Mouse (Mus musculus) liver, adult 2 months (tissue): ENCODE measurements at regions not wholly inside any gene's neighbourhood (a gene's known extent, or its start where the extent isn't known, plus 50 kb on each side); places are given as distances from the start of the nearest gene placed in this dataset.

Experiments
- DNase-seq: peaks from one replicate; pipeline ENCODE4 v3.0.0-alpha.2; 2011; ENCODE audit warnings: low read depth, low spot score; ENCODE audit errors: extremely low read depth
- H3K27ac ChIP-seq: fragments of 200-500 bp; replicated peaks from 2 replicates; pipeline ENCODE4 v1.5.1; 2012; ENCODE audit warnings: low read depth, mild to moderate bottlenecking, control low read depth, inconsistent platforms, low read length; ENCODE audit not compliant: insufficient read depth
- H3K27me3 ChIP-seq: fragments of 200-500 bp; 2 replicates; pipeline ENCODE4 v1.6.1; 2012; ENCODE audit warnings: mild to moderate bottlenecking, moderate library complexity, low read length, inconsistent platforms; ENCODE audit not compliant: control insufficient read depth, insufficient read depth
- H3K36me3 ChIP-seq: fragments of 200-500 bp; 2 replicates; pipeline ENCODE4 v1.6.1; 2012; ENCODE audit warnings: low read length, inconsistent platforms; ENCODE audit not compliant: control insufficient read depth, insufficient read depth
- H3K4me1 ChIP-seq: fragments of 200-500 bp; 2 replicates; pipeline ENCODE4 v1.6.1; 2011; ENCODE audit warnings: low read length; ENCODE audit not compliant: control insufficient read depth, insufficient read depth
- H3K4me3 ChIP-seq: fragments of 200-500 bp; 2 replicates; pipeline ENCODE4 v1.5.1; 2011; ENCODE audit warnings: low read depth, mild to moderate bottlenecking, control low read depth, low read length, moderate library complexity; ENCODE audit not compliant: insufficient read depth
- H3K79me2 ChIP-seq: fragments of 200-500 bp; 2 replicates; pipeline ENCODE4 v1.6.1; 2012; ENCODE audit warnings: inconsistent platforms, mild to moderate bottlenecking, low read length, moderate library complexity; ENCODE audit not compliant: control insufficient read depth, insufficient read depth
- H3K9ac ChIP-seq: fragments of 200-500 bp; 2 replicates; pipeline ENCODE4 v1.6.1; 2012; ENCODE audit warnings: low read depth, mild to moderate bottlenecking, control low read depth, inconsistent platforms, low read length
- CTCF ChIP-seq: fragments of 200-500 bp; IDR thresholded peaks from 2 replicates; pipeline ENCODE4 v1.5.1; 2011; ENCODE audit warnings: low read depth, low read length, control low read depth
- POLR2A ChIP-seq: fragments of 200-500 bp; IDR thresholded peaks from 2 replicates; pipeline ENCODE4 v1.6.1; 2011; ENCODE audit warnings: low read length, control low read depth; ENCODE audit not compliant: insufficient read depth; ENCODE audit errors: extremely low read depth
- WGBS: fragments of 180-500 bp; shearing (Covaris S2); methylation state at CpG from one replicate; pipeline ENCODE4 v1.1.7; 2018; 5-methylcytosine and 5-hydroxymethylcytosine counted together

DNA sequence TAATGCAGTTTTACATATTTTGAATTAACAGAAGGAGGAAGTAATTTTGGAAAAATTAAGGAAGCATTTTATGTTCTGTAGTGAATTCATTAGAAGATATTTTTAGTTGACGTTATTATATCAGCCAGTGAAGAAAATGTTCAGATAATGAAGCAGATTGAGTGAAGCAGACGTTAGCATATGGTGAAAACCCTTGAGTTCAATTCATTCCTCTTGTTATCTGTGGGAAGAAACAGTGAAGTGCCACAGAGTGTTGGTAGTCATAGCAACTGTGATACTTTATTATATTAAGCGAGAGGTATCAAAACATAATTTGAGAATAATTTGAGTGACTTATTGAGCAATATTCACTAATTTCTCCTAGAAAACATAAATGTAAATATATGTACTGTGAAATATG, 796.9 kb downstream of the Slitrk6 start:
- no peaks in the 10 kb centered on the region for H3K27me3 ChIP-seq
- WGBS, result 76% methylated on average over 3 of the region's 3 CpGs
- H3K36me3 ChIP-seq, result no peaks in the 10 kb centered on the region
- no peak overlapping the region for H3K4me3 ChIP-seq
- TF ChIP-seq CTCF (no peak), POLR2A (no peak)
- no peak overlapping the region for H3K9ac ChIP-seq
- H3K4me1 ChIP-seq, result no peaks in the 10 kb centered on the region
- no peak for DNase-seq
- no peaks in the 10 kb centered on the region for H3K79me2 ChIP-seq
- H3K27ac ChIP-seq, result no peak overlapping the region

GRCm38 (mm10) chr14:109941944-109942343, 813.0 kb downstream of the Slitrk6 start:
- no peak overlapping the region for H3K9ac ChIP-seq
- H3K4me3 ChIP-seq, result no peak overlapping the region
- H3K27ac ChIP-seq, result no peak overlapping the region
- no peaks in the 10 kb centered on the region for H3K36me3 ChIP-seq
- TF ChIP-seq CTCF (no peak), POLR2A (no peak)
- no peaks in the 10 kb centered on the region for H3K27me3 ChIP-seq
- DNase-seq, result no peak
- no peaks in the 10 kb centered on the region for H3K4me1 ChIP-seq
- H3K79me2 ChIP-seq, result no peaks in the 10 kb centered on the region
- WGBS, result 70% methylated on average over 4 of the region's 4 CpGs

DNA sequence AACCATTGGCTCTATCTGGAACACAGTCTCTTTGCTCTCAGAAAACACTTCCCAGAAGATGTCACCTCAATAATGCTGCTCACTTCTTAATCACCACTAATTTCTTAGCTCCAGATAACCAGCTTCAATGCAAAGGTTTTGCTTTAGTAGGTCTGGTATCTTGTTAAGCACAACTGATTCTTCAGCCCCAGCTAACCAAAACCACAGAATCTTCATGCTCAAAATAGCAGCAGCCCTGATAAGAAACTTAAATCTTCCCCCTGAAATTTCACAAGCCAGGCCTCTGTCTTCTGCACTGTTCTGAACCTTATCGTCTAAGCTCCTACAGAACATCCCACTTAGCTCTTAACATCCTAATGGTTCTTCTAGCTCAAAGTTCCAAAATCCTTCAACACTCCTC, 813.8 kb downstream of the Slitrk6 start:
- H3K27me3 ChIP-seq, result no peaks in the 10 kb centered on the region
- WGBS, result 89% methylated on average over 1 of the region's 1 CpGs

GRCm38 (mm10) chr14:109937432-109937831, 817.5 kb downstream of the Slitrk6 start:
- no peaks in the 10 kb centered on the region for H3K4me1 ChIP-seq
- TF ChIP-seq CTCF (no peak), POLR2A (no peak)
- H3K27ac ChIP-seq, result no peak overlapping the region
- no peaks in the 10 kb centered on the region for H3K27me3 ChIP-seq
- H3K4me3 ChIP-seq, result no peak overlapping the region
- no peaks in the 10 kb centered on the region for H3K79me2 ChIP-seq
- no peaks in the 10 kb centered on the region for H3K36me3 ChIP-seq
- DNase-seq, result peak; percentile 0
- WGBS, result 86% methylated on average over 6 of the region's 6 CpGs
- H3K9ac ChIP-seq, result no peak overlapping the region

More for the DNA sequence above, 813.8 kb downstream of the Slitrk6 start:
- no peak for DNase-seq
- Histone ChIP-seq H3K79me2 (no peaks in the 10 kb centered on the region), H3K27ac (no peak overlapping the region), H3K4me1 (no peaks in the 10 kb centered on the region), H3K4me3 (no peak overlapping the region), H3K9ac (no peak overlapping the region), H3K36me3 (no peaks in the 10 kb centered on the region)
- TF ChIP-seq POLR2A, result no peak
- TF ChIP-seq CTCF, result no peak

GRCm38 (mm10) chr14:109928977-109929376, 826.0 kb downstream of the Slitrk6 start:
- Histone ChIP-seq H3K4me1 (no peaks in the 10 kb centered on the region), H3K36me3 (no peaks in the 10 kb centered on the region), H3K9ac (no peak overlapping the region), H3K4me3 (no peak overlapping the region), H3K27me3 (no peaks in the 10 kb centered on the region), H3K27ac (no peak overlapping the region), H3K79me2 (no peaks in the 10 kb centered on the region)
- TF ChIP-seq CTCF (no peak), POLR2A (no peak)
- WGBS, result 85% methylated on average over 7 of the region's 7 CpGs
- no peak for DNase-seq

DNA sequence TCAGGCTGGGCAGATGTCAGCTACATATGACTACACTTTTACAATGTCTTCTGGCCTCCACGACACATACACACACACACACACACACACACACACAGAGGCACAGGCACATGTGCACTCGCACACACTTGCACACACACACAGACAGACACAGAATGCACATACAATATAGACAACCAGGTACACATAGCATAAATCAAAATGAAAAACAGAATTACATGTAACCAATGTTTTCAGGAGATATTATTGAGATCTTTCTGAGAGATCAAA, 863.1 kb downstream of the Slitrk6 start:
- no peaks in the 10 kb centered on the region for H3K36me3 ChIP-seq
- H3K4me3 ChIP-seq, result no peak overlapping the region
- no peak overlapping the region for H3K27ac ChIP-seq
- DNase-seq, result no peak
- no peaks in the 10 kb centered on the region for H3K79me2 ChIP-seq
- no peaks in the 10 kb centered on the region for H3K4me1 ChIP-seq
- H3K9ac ChIP-seq, result no peak overlapping the region
- TF ChIP-seq POLR2A (no peak), CTCF (no peak)
- H3K27me3 ChIP-seq, result no peaks in the 10 kb centered on the region
- WGBS, result 69% methylated on average over 2 of the region's 2 CpGs
